Mouse (Mus musculus) megakaryocyte-erythroid progenitor cell, adult 5-6 weeks (primary cell): ENCODE results near the gene Unc5c. TPM values are rescaled to one million over a fixed set of nuclear protein-coding genes. Genes with fewer than 3 reads are reported as not detected.
A peak's percentile ranks its signal among the peaks of the same experiment; 100 is the strongest.

ENCODE experiments used
- ATAC-seq: replicated peaks from 2 replicates; pipeline ENCODE4 v1.8.0; 2016; ENCODE audit warnings: mild to moderate bottlenecking, inconsistent platforms; ENCODE audit not compliant: severe bottlenecking, poor library complexity, low FRiP score, low TSS enrichment
- total RNA-seq, 2 experiments: library from RNA; stranded (forward) in 1 of 2; stranded (reverse) in 1 of 2; fragments of 200-1000, 215-1000 nt in 1 of 2; fragments of >200 nt in 1 of 2; fragmentation: Nextera tagmentation in 1 of 2; gene quantifications; 2 replicates each; pipeline ENCODE4 v1.2.3; 2014 to 2017

Gene Unc5c
- total RNA-seq, 2 experiments from 2014 or later = 0.19 TPM; not detected in 1

GRCm38 (mm10) chr3:141659041-141659789 is 194.2 kb downstream of the Unc5c start:
- no peak for ATAC-seq

GRCm38 (mm10) chr3:141660065-141661062 is 195.3 kb downstream of the Unc5c start:
- no peak for ATAC-seq

GRCm38 (mm10) chr3:141689113-141689512 is 224.1 kb downstream of the Unc5c start:
- no peak for ATAC-seq

GRCm38 (mm10) chr3:141690676-141691075 is 225.7 kb downstream of the Unc5c start:
- ATAC-seq = 0 out of 2 replicates have a peak, but pooled peaks have one; percentile 30

- ATAC-seq = peak; percentile 44; the same call in 1 of the 2 replicates
Measured at GRCm38 (mm10) chr3:141691418-141691817, 226.4 kb downstream of the Unc5c start.

GRCm38 (mm10) chr3:141691846-141692245 is 226.8 kb downstream of the Unc5c start:
- no peak for ATAC-seq

GRCm38 (mm10) chr3:141699177-141699576 is 234.2 kb downstream of the Unc5c start:
- ATAC-seq = no peak

GRCm38 (mm10) chr3:141701381-141701909 is 236.4 kb downstream of the Unc5c start:
- ATAC-seq = no peak

GRCm38 (mm10) chr3:141711601-141712000 is 246.6 kb downstream of the Unc5c start:
- no peak for ATAC-seq

GRCm38 (mm10) chr3:141716371-141716770 is 251.4 kb downstream of the Unc5c start:
- ATAC-seq = no peak

GRCm38 (mm10) chr3:141719050-141719449 is 254.0 kb downstream of the Unc5c start:
- no peak for ATAC-seq

- ATAC-seq = no peak
Measured at GRCm38 (mm10) chr3:141724499-141724898, 259.5 kb downstream of the Unc5c start.

- ATAC-seq = no peak
Measured at GRCm38 (mm10) chr3:141725432-141725831, 260.4 kb downstream of the Unc5c start.

GRCm38 (mm10) chr3:141733844-141734243 is 268.8 kb downstream of the Unc5c start:
- ATAC-seq = no peak

GRCm38 (mm10) chr3:141735285-141735684 is 270.3 kb downstream of the Unc5c start:
- no peak for ATAC-seq

- no peak for ATAC-seq
Measured at GRCm38 (mm10) chr3:141745322-141745721, 280.3 kb downstream of the Unc5c start.

GRCm38 (mm10) chr3:141748694-141749381 is 283.8 kb downstream of the Unc5c start:
- ATAC-seq = no peak

GRCm38 (mm10) chr3:141752172-141752571 is 287.2 kb downstream of the Unc5c start:
- no peak for ATAC-seq

- ATAC-seq = no peak
Measured at GRCm38 (mm10) chr3:141757259-141757658, 292.2 kb downstream of the Unc5c start.
